Mouse (Mus musculus) forebrain, embryonic 10.5 days (tissue): Measurements from ENCODE around the gene Krba1. TPM values are rescaled to one million over a fixed set of nuclear protein-coding genes. Genes with fewer than 3 reads are reported as not detected.

Source experiments
- DNase-seq: peaks from one replicate; pipeline ENCODE4 v3.0.0-alpha.2; 2017; ENCODE audit warnings: low spot score; ENCODE audit errors: extremely low spot score
- H3K27ac ChIP-seq: fragments of 300-500 bp; sonication (generic); 2 replicates; pipeline ENCODE4 v1.5.1; 2016; ENCODE audit warnings: mild to moderate bottlenecking
- H3K27me3 ChIP-seq: fragments of 300-500 bp; sonication (generic); 2 replicates; pipeline ENCODE4 v1.6.1; 2016; ENCODE audit warnings: mild to moderate bottlenecking; ENCODE audit not compliant: poor library complexity, severe bottlenecking
- H3K36me3 ChIP-seq: fragments of 300-500 bp; sonication (generic); replicated peaks from 2 replicates; pipeline ENCODE4 v1.6.1; 2016; ENCODE audit warnings: mild to moderate bottlenecking, moderate library complexity
- H3K4me1 ChIP-seq: fragments of 300-500 bp; sonication (generic); 2 replicates; pipeline ENCODE4 v1.6.1; 2016
- H3K4me3 ChIP-seq: fragments of 300-500 bp; sonication (generic); 2 replicates; pipeline ENCODE4 v1.5.1; 2016; ENCODE audit warnings: mild to moderate bottlenecking, moderate library complexity
- H3K9me3 ChIP-seq: fragments of 300-500 bp; sonication (generic); 2 replicates; pipeline ENCODE4 v1.6.1; 2016; ENCODE audit warnings: mild to moderate bottlenecking, moderate library complexity
- WGBS: fragments of 180-500 bp; shearing (Covaris S2); methylation state at CpG from one replicate; pipeline ENCODE4 v1.1.7; 2016; 5-methylcytosine and 5-hydroxymethylcytosine counted together
- polyA plus RNA-seq: library from polyadenylated mRNA; unstranded; fragments of >200 nt; fragmentation: Nextera tagmentation; extraction: Ambion mirVana; gene quantifications from 2 replicates; pipeline ENCODE4 v1.2.1, GENCODE M21; 2016

The Krba1 gene
- polyA plus RNA-seq, 1 experiment from 2014 or later = 24.5 TPM

DNA sequence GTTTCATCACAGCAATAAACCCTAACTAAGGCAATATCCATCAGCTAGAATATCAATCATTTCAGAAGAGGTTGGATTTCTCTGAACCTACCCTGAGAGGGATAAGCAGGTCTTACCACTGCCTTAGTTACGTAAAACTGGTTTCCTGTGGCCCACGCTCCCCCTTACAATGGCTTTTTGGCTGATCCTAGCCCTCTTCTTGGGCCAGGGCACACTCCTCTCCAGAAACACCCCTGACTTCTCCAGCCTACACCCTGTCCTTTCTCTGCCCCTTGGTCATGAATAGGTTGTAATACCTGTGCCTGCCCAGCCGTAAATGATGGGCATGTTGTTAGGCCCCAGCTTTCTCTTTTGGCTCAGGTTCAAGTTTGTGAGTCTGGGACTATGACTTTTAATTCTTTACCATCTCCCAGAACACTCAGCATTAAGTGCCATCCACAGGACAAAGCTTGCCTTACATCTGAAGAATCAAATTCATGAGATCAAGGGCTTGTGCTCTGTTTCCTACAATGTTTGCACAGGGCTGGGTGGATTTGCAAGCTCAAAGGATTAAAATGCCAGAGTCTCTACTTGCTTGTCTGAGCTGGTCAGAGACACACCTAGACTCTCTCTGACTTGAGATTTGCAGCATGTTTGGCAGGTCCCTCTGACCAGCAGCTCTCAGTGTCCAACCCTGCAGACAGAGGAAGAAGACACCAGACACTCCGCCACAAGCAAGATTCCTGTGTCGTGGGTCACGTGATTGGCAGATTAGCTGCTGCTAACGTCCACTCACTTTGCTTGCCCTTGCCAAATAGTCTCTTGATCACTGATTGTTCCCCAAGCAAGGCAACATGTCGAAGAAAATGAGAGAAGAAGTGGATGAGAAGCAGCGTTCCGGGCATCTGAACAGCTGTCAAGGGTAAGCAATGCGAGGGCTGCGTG is 37.8 kb downstream of the Krba1 start:
- no peak for DNase-seq
- no peaks in the 10 kb centered on the region for H3K9me3 ChIP-seq
- peaks cover 32% of the 10 kb centered on the region for H3K27me3 ChIP-seq
- no peak overlapping the region for H3K4me3 ChIP-seq
- no peak overlapping the region for H3K27ac ChIP-seq
- peaks cover 16% of the 10 kb centered on the region for H3K36me3 ChIP-seq
- H3K4me1 ChIP-seq = peaks cover 14% of the 10 kb centered on the region
- 70% methylated on average over 12 of the region's 12 CpGs for WGBS

DNA sequence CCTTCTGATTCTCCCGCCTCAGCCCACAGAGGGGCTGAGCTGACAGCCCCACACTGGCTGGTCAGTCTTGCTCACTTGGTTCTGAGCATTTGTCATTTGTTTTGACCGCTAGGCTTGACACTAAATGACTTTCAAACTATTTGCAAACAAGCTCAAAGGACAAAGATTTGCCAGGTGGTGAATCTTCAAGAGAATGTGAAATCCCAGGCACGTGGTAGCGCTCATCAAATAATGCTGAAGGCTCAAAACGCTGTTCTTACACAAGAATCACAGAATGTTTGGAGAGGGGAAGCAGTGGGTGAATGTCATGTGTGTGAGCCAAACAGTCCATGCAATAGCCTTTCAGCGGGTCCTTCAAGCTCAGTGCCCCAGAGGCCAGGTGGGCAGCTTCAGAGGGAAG is 39.3 kb downstream of the Krba1 start:
- H3K36me3 ChIP-seq = peaks cover 28% of the 10 kb centered on the region
- 73% methylated on average over 6 of the region's 6 CpGs for WGBS
- no peak for DNase-seq
- H3K27ac ChIP-seq = no peak overlapping the region
- H3K4me1 ChIP-seq = peaks cover 29% of the 10 kb centered on the region
- peaks cover 47% of the 10 kb centered on the region for H3K27me3 ChIP-seq
- H3K9me3 ChIP-seq = no peaks in the 10 kb centered on the region
- no peak overlapping the region for H3K4me3 ChIP-seq

DNA sequence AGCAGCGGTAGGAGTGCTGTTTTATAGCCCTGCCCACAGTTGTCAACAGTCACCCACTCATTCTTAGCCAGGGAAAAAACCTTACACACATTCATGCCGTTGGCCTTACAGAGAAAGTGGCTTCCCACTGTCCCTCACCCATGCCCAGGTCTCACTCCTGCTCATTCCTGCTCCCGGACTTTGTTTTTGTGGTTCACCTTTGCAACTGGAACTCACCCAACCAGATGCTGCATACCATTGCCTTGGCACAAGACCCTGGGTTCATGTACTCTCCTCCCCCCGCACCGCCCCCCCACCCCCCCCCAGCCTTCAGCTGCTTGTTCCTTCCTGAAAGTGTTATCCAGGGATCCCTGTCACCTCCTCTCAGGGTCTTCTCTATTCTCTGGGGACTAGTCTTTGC is 39.7 kb downstream of the Krba1 start:
- Histone ChIP-seq H3K9me3 (no peaks in the 10 kb centered on the region), H3K4me1 (peaks cover 33% of the 10 kb centered on the region), H3K27me3 (peaks cover 52% of the 10 kb centered on the region), H3K36me3 (peaks cover 32% of the 10 kb centered on the region), H3K27ac (no peak overlapping the region), H3K4me3 (no peak overlapping the region)
- WGBS = 75% methylated on average over 5 of the region's 5 CpGs
- DNase-seq = no peak

DNA sequence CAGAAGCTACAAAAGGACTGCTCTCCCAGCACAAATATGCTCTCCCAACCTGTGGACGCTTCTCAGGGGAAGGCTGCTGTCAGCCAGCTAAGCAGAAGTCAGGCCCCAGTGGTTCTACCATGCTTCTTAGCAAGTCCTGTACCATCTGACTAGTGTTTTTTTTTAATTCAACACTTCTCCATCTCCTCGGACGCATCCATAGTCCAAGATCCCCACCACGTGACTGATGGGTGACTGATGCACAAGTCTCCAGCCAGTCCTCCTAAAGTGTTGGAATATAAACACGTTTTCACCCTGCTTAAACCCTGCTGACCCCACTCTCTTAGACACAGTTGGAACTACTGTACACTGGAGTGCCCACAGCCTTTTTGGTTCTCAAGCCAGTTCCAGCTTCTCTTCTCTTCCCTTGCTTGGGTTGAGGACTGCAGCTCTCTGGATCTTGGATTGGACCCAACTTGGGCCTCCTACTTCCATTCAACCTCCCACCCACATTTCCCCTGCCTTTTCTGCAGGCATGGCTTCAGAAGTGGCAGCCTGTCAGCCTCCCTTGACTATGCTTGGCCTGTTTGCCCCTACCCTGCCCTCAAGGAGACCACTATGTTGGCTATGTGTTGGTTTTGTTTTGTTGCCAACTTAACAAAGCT is 40.4 kb downstream of the Krba1 start:
- Histone ChIP-seq H3K4me3 (no peak overlapping the region), H3K4me1 (peaks cover 40% of the 10 kb centered on the region), H3K36me3 (peaks cover 34% of the 10 kb centered on the region), H3K9me3 (no peaks in the 10 kb centered on the region), H3K27ac (no peak overlapping the region), H3K27me3 (peaks cover 59% of the 10 kb centered on the region)
- 84% methylated on average over 5 of the region's 5 CpGs for WGBS
- no peak for DNase-seq

DNA sequence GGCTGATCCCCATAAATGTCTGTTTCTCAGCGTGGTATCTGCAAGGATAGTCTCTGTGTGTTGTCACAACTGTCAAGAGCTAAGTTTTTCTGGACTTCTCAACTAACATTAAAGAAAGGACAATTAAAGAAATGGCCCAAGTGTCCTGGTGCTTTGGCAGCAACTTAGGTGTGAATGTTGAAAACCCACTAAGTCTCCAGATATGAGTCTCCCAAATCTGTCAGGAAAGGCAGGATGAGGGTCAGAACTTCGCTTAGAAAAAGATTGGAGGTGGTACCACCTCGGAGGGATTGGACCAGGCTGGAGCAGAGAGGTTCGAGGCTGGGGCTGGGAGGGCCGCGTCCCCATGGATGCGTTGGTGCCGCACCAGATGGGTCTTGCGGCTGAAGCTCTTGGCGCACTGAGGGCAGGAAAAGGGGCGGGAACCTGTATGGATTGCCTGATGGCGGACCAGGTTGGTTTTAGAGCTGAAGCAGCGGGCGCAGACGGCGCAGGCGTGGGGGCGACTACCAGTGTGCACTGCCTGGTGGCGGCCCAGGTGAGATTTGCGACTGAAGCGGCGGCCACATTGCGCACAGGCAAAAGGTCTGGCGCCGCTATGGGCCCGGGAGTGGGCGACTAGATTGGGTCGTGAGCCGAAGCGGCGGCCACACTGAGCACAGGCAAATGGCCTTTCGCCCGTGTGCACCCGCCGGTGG is 42.4 kb downstream of the Krba1 start:
- DNase-seq = no peak
- WGBS = 26% methylated on average over 35 of the region's 35 CpGs
- peaks cover 50% of the 10 kb centered on the region for H3K4me1 ChIP-seq
- H3K27me3 ChIP-seq = peaks cover 69% of the 10 kb centered on the region
- H3K36me3 ChIP-seq = peaks cover 53% of the 10 kb centered on the region
- peaks cover 12% of the 10 kb centered on the region; the same call in 1 of the 2 replicates for H3K9me3 ChIP-seq
- peak overlapping the region; percentile 46 for H3K4me3 ChIP-seq
- H3K27ac ChIP-seq = no peak overlapping the region

DNA sequence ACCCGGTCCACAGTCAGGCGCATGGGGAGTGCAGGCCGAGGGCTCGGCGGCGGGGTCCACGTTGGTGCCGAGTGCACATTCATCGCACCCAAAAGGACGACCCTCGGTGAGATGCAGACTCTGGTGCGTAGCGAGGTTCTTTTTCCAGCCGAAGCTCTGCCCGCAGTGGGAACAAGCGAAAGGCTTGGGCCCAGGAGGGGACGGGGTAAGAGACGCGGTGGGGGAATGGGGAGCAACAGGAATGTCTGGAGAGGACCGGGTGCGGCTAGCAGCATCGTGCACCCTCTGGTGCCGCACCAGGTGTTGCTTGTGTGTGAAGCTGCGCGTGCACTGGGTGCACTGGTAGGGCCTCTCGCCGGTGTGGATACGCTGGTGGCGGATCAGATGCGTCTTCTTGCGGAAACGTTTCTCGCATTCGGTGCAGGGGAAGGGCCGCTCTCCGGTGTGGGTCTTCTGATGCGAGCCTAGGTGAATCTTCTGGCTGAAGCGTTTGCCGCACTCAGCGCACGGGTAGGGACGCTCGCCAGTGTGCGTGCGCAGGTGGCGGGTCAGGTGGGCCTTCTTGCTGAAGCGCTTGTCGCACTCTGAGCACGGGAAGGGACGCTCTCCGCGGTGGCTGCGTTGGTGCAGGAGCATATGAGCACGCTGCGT is 43.2 kb downstream of the Krba1 start:
- Histone ChIP-seq H3K4me3 (peak overlapping the region; percentile 46), H3K36me3 (peaks cover 53% of the 10 kb centered on the region), H3K4me1 (peaks cover 55% of the 10 kb centered on the region), H3K27ac (peak overlapping the region; percentile 20; the same call in 1 of the 2 replicates), H3K9me3 (peaks cover 12% of the 10 kb centered on the region; the same call in 1 of the 2 replicates), H3K27me3 (peaks cover 69% of the 10 kb centered on the region)
- WGBS = 11% methylated on average over 55 of the region's 55 CpGs
- DNase-seq = peak; percentile 33

DNA sequence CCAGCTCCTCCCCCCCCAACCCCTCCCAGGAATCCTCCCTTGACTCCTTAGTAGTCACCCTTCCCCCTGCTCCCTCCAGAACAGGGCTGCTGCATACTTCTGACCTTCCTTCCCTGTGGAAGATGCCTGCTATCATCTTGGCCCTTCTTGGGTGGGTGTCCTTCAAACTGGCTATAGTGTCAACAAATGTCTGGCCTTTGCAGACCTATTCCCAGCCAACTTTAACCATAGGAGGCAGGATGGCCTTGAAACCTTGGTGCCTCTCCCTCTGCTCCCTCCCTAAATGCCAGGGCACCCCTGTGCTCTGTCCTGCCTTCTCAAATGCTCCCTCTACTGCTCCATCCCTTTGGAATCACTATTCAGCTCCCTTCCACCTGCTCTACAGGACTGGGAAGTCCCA is 44.3 kb downstream of the Krba1 start:
- no peak for DNase-seq
- Histone ChIP-seq H3K4me1 (peaks cover 61% of the 10 kb centered on the region), H3K4me3 (peak overlapping the region; percentile 46), H3K36me3 (peaks cover 53% of the 10 kb centered on the region), H3K27me3 (peaks cover 69% of the 10 kb centered on the region), H3K27ac (0 out of 2 replicates have a peak overlapping the region, but pooled peaks have one; percentile 45), H3K9me3 (peaks cover 12% of the 10 kb centered on the region; the same call in 1 of the 2 replicates)

DNA sequence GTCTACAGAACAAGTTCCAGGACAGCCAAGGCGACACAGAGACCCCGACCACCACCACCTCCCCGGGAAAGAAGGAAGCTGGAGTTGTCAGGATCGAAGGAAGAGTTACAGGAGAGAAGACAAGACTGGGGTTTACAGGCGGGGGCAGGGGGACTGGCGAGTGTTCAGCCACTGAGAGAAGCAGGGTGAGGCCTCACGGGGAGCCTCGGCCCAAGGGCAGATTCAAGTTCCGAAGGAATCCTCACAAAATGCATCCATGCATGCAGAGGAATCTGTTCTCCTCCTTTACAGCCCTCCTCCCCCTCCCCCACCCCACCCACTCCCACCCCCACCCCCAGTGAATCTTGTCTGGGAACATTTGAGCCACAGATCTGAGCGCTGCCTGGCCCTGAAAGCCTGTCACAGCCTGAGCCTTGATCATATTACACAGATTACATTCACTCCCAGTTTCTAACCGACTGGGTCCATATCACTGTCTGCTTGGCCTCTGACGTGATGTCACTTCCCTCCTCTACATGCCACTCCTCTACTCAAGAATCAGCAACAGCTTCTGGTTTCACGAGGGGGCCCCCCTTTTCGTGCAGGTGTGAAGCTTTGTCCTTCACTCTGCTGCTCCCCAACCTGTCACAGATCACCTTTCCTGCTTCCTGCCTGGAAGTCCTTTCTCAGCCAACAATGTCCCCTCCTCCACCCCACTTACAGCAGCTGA is 45.1 kb downstream of the Krba1 start:
- Histone ChIP-seq H3K9me3 (peaks cover 12% of the 10 kb centered on the region; the same call in 1 of the 2 replicates), H3K36me3 (peaks cover 53% of the 10 kb centered on the region), H3K27ac (peak overlapping the region; percentile 45; the same call in 1 of the 2 replicates), H3K4me1 (peaks cover 69% of the 10 kb centered on the region), H3K27me3 (peaks cover 64% of the 10 kb centered on the region), H3K4me3 (no peak overlapping the region; the same call in 1 of the 2 replicates)
- WGBS = 37% methylated on average over 14 of the region's 14 CpGs
- no peak for DNase-seq

DNA sequence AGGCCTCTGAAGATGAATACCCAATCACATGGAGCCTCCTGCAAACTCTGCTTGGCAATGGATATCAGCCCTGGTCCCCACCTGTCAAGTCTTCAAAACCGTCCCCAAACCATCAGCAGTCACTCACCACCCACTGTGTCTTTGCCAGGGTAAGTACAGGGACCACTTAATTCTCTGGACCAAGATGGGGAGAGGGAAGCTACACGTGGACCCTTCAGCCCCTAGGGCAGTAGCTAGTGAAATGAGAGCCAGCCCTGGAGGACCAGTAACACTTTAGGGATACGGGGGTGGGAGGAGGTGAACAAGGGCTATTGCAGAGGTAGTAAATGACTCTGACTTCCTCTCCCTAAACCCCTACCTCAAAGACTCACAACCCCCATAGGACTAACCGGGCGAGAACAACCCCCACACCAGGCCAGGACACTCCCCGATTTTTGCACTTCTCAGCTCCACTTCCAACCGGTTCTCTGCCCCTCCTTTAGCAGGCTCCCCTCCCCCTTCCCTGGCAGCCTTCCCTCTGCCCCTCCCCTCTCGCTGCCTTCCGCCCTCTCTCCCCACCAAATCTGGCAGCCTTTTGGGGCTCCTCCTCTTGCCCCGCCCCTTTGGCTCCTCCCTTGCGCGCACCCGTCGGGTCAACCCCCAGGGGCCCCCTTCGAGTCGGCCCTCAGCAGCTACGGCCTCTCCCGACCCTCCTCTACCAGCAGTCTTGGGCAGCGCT is 48.4 kb downstream of the Krba1 start:
- WGBS = 2% methylated on average over 18 of the region's 19 CpGs
- Histone ChIP-seq H3K4me1 (peaks cover 72% of the 10 kb centered on the region), H3K4me3 (peak overlapping the region; percentile 63)

DNA sequence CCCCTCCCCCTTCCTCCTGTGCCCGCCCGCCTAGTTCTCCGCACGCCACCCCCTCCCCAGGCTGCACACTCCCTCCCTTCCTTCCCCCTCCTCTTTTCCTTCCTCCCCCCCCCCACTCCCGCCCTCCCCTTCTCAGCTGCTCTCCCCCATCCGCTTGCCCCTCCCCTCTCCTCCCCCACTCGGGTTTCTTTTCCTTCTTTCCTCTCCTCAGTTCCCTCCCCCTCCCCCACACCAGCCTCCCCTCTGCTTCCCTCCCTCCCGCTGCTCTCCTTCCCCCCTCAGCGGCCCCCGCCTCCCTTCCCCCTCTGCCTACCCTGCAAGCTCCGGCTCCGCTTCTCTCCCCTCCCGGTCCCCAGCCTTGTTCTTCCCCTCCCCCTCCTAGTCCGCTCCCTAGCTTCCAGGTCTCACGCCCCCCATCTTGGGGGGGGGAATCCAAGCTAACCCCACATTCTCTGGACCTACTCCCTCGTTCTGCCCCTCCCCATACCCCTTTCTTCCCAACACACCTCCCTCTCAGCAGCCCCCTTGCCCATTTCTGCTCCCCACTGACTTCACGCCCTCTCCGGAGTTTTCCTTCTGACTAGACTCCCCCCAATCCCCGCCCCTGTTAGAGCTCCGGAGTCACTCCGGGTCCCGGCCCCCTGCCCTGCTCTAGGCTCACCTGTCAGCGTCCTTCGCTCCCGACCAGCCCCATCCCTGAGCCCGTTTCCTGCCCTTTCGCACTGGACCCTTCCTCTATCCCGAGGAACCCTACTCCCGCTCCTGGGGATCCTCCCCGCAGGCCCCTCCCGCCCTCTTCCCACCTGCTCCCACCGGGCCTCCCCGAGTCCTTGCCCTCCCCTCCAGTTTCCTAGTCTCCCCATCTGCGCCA is 49.2 kb downstream of the Krba1 start:
- peaks cover 64% of the 10 kb centered on the region for H3K4me1 ChIP-seq
- peaks cover 26% of the 10 kb centered on the region for H3K36me3 ChIP-seq
- WGBS = 1% methylated on average over 29 of the region's 34 CpGs
- peak overlapping the region; percentile 63 for H3K4me3 ChIP-seq
- DNase-seq = peak; percentile 97
- H3K9me3 ChIP-seq = peaks cover 12% of the 10 kb centered on the region; the same call in 1 of the 2 replicates
- H3K27me3 ChIP-seq = peaks cover 46% of the 10 kb centered on the region
- H3K27ac ChIP-seq = peak overlapping the region; percentile 96

More for the DNA sequence above, 48.4 kb downstream of the Krba1 start:
- peaks cover 54% of the 10 kb centered on the region for H3K27me3 ChIP-seq
- peak; percentile 31 for DNase-seq
- H3K36me3 ChIP-seq = peaks cover 31% of the 10 kb centered on the region
- peaks cover 12% of the 10 kb centered on the region; the same call in 1 of the 2 replicates for H3K9me3 ChIP-seq
- H3K27ac ChIP-seq = peak overlapping the region; percentile 96
